Mouse (Mus musculus) kidney, embryonic 14.5 days (tissue): ENCODE measurements around the gene Prss36. TPM values are rescaled to one million over a fixed set of nuclear protein-coding genes. Genes with fewer than 3 reads are reported as not detected.
"Not testable (repeated sequence)": the region's sequence is repeated elsewhere in the genome, so short reads cannot be mapped to it uniquely, and the experiment has no call there.

Experiments
- ATAC-seq: fragments of 200-750 bp; cut with Nextera tagmentation; 2 replicates; pipeline ENCODE4 v1.8.0; 2017; ENCODE audit warnings: moderate number of reproducible peaks, mild to moderate bottlenecking, moderate TSS enrichment, moderate library complexity; ENCODE audit not compliant: low FRiP score, low TSS enrichment
- H3K27ac ChIP-seq: fragments of 300-500 bp; sonication (generic); 2 replicates; pipeline ENCODE4 v1.5.1; 2014; ENCODE audit warnings: low read depth, mild to moderate bottlenecking, low read length, moderate library complexity, mixed read lengths
- H3K27me3 ChIP-seq: fragments of 300-500 bp; sonication (generic); 2 replicates; pipeline ENCODE4 v1.6.1; 2014; ENCODE audit warnings: mild to moderate bottlenecking, low read length; ENCODE audit not compliant: control insufficient read depth, insufficient read depth
- H3K36me3 ChIP-seq: fragments of 300-500 bp; sonication (generic); 2 replicates; pipeline ENCODE4 v1.6.1; 2014; ENCODE audit warnings: low read length, mixed read lengths; ENCODE audit not compliant: control insufficient read depth, insufficient read depth
- H3K4me1 ChIP-seq: fragments of 300-500 bp; sonication (generic); 2 replicates; pipeline ENCODE4 v1.6.1; 2014; ENCODE audit warnings: low read length, mixed read lengths; ENCODE audit not compliant: control insufficient read depth, insufficient read depth
- H3K4me2 ChIP-seq: fragments of 300-500 bp; sonication (generic); replicated peaks from 2 replicates; pipeline ENCODE4 v1.6.1; 2014; ENCODE audit warnings: low read depth, mild to moderate bottlenecking, low read length
- H3K4me3 ChIP-seq: fragments of 300-500 bp; sonication (generic); 2 replicates; pipeline ENCODE4 v1.5.1; 2014; ENCODE audit warnings: mild to moderate bottlenecking, low read length
- H3K9ac ChIP-seq: fragments of 300-500 bp; sonication (generic); 2 replicates; pipeline ENCODE4 v1.6.1; 2014; ENCODE audit warnings: low read depth, mild to moderate bottlenecking, low read length, moderate library complexity
- H3K9me3 ChIP-seq: fragments of 300-500 bp; sonication (generic); 2 replicates; pipeline ENCODE4 v1.6.1; 2016; ENCODE audit warnings: low read length; ENCODE audit not compliant: control insufficient read depth
- WGBS: fragments of 180-500 bp; shearing (Covaris S2); extraction: QIAGEN DNeasy Blood & Tissue Kit; methylation state at CpG from one replicate; pipeline ENCODE4 v1.1.7; 2014; 5-methylcytosine and 5-hydroxymethylcytosine counted together
- polyA plus RNA-seq: library from polyadenylated mRNA; unstranded; fragments of >200 nt; fragmentation: Nextera tagmentation; extraction: Ambion mirVana; gene quantifications from 2 replicates; pipeline ENCODE4 v1.2.1, GENCODE M21; 2014

The Prss36 gene
- polyA plus RNA-seq, 1 experiment from 2014 or later = 12.4 TPM

GRCm38 (mm10) chr7:127967922-127968828 is 21.6 kb upstream of the Prss36 start:
- H3K36me3 ChIP-seq = peaks cover 43% of the 10 kb centered on the region
- H3K27me3 ChIP-seq = no peaks in the 10 kb centered on the region
- peak overlapping the region; percentile 99 for H3K4me3 ChIP-seq
- H3K4me2 ChIP-seq = peak overlapping the region; percentile 70
- ATAC-seq = peak; percentile 50
- H3K27ac ChIP-seq = peak overlapping the region; percentile 97
- peaks cover 18% of the 10 kb centered on the region for H3K4me1 ChIP-seq
- WGBS = 1% methylated on average over 41 of the region's 42 CpGs
- no peaks in the 10 kb centered on the region for H3K9me3 ChIP-seq
- peak overlapping the region; percentile 99 for H3K9ac ChIP-seq

GRCm38 (mm10) chr7:127967004-127967921 is 20.7 kb upstream of the Prss36 start, which contains the start of gene Fus:
TSS of gene Fus (plus strand) at chr7:127967457.
- Histone ChIP-seq H3K36me3 (peaks cover 34% of the 10 kb centered on the region), H3K4me2 (peak within 1 kb of the TSS; percentile 70), H3K9ac (peak within 1 kb of the TSS; percentile 99), H3K9me3 (no peaks in the 10 kb centered on the region), H3K4me3 (peak within 1 kb of the TSS; percentile 99), H3K27ac (peak within 1 kb of the TSS; percentile 97), H3K27me3 (no peaks in the 10 kb centered on the region), H3K4me1 (peaks cover 18% of the 10 kb centered on the region)
- WGBS = under 1% methylated on average over 86 of the region's 92 CpGs
- ATAC-seq = peak; percentile 95

- peak; percentile 26 for ATAC-seq
- H3K27ac ChIP-seq = peak overlapping the region; percentile 97
- peaks cover 26% of the 10 kb centered on the region for H3K36me3 ChIP-seq
- WGBS = 7% methylated on average over 10 of the region's 10 CpGs
- H3K4me3 ChIP-seq = peak overlapping the region; percentile 99
- no peaks in the 10 kb centered on the region for H3K27me3 ChIP-seq
- H3K4me1 ChIP-seq = peaks cover 18% of the 10 kb centered on the region
- H3K4me2 ChIP-seq = peak overlapping the region; percentile 65
- no peaks in the 10 kb centered on the region for H3K9me3 ChIP-seq
- H3K9ac ChIP-seq = peak overlapping the region; percentile 99
These were observed 19.9 kb upstream of the Prss36 start for GRCm38 (mm10) chr7:127966371-127966918.

GRCm38 (mm10) chr7:127959364-127959763 is 12.8 kb upstream of the Prss36 start:
- ATAC-seq = no peak
- WGBS = 55% methylated on average over 5 of the region's 5 CpGs
- Histone ChIP-seq H3K4me1 (no peaks in the 10 kb centered on the region), H3K9me3 (no peaks in the 10 kb centered on the region), H3K36me3 (no peaks in the 10 kb centered on the region), H3K27me3 (no peaks in the 10 kb centered on the region), H3K4me2 (no peak overlapping the region), H3K4me3 (no peak overlapping the region), H3K9ac (no peak overlapping the region), H3K27ac (no peak overlapping the region)

GRCm38 (mm10) chr7:127952864-127953581 is 6.5 kb upstream of the Prss36 start:
- no peak overlapping the region for H3K27ac ChIP-seq
- no peaks in the 10 kb centered on the region for H3K27me3 ChIP-seq
- no peak for ATAC-seq
- 39% methylated on average over 13 of the region's 13 CpGs for WGBS
- H3K4me2 ChIP-seq = no peak overlapping the region
- H3K4me3 ChIP-seq = no peak overlapping the region
- no peaks in the 10 kb centered on the region for H3K4me1 ChIP-seq
- no peak overlapping the region for H3K9ac ChIP-seq
- H3K36me3 ChIP-seq = no peaks in the 10 kb centered on the region
- H3K9me3 ChIP-seq = no peaks in the 10 kb centered on the region

- Histone ChIP-seq H3K36me3 (no peaks in the 10 kb centered on the region), H3K9me3 (no peaks in the 10 kb centered on the region), H3K9ac (peak overlapping the region; percentile 31; the same call in 1 of the 2 replicates), H3K27ac (no peak overlapping the region), H3K4me1 (peaks cover 5% of the 10 kb centered on the region; the same call in 1 of the 2 replicates), H3K4me2 (peak overlapping the region; percentile 24; the same call in 1 of the 2 replicates), H3K4me3 (no peak overlapping the region), H3K27me3 (peaks cover 23% of the 10 kb centered on the region; the same call in 1 of the 2 replicates)
- 8% methylated on average over 23 of the region's 23 CpGs for WGBS
- ATAC-seq = 0 out of 2 replicates have a peak, but pooled peaks have one; percentile 46
These were observed 1.9 kb downstream of the Prss36 start for GRCm38 (mm10) chr7:127944614-127945013.

GRCm38 (mm10) chr7:127942097-127942496 is 4.4 kb downstream of the Prss36 start:
- H3K4me1 ChIP-seq, H3K9ac ChIP-seq, H3K4me2 ChIP-seq, H3K36me3 ChIP-seq, H3K4me3 ChIP-seq, ATAC-seq, H3K27ac ChIP-seq, H3K9me3 ChIP-seq: not testable (repeated sequence)
- WGBS = 57% methylated on average over 2 of the region's 2 CpGs
- peaks cover 23% of the 10 kb centered on the region; the same call in 1 of the 2 replicates for H3K27me3 ChIP-seq
